Mouse (Mus musculus) olfactory bulb, adult 2 months (tissue): ENCODE data around the gene Bhmt.

Experiments
- CTCF ChIP-seq: fragments of 200-500 bp; IDR thresholded peaks from 2 replicates; pipeline ENCODE4 v1.5.1; 2012; ENCODE audit warnings: low read depth, mild to moderate bottlenecking, low read length, moderate library complexity; ENCODE audit not compliant: insufficient read depth
- POLR2A ChIP-seq: fragments of 200-500 bp; IDR thresholded peaks from 2 replicates; pipeline ENCODE4 v1.6.1; 2012; ENCODE audit warnings: mild to moderate bottlenecking, low read depth, low read length, moderate library complexity; ENCODE audit not compliant: insufficient read depth

GRCm38 (mm10) chr13:93676864-93677263 lies 39.1 kb upstream of the Bhmt start:
- TF ChIP-seq POLR2A, result no peak
- TF ChIP-seq CTCF, result no peak
